Mouse (Mus musculus) heart, postnatal 0 days (tissue): ENCODE data around the gene Hist1h2ap. TPM values are rescaled to one million over a fixed set of nuclear protein-coding genes. Genes with fewer than 3 reads are reported as not detected.
"Not testable (repeated sequence)": the region's sequence is repeated elsewhere in the genome, so short reads cannot be mapped to it uniquely, and the experiment has no call there.

Experiments used
- ATAC-seq: fragments of 200-750 bp; cut with Nextera tagmentation; 2 replicates; pipeline ENCODE4 v1.8.0; 2017; ENCODE audit warnings: low read depth, moderate number of reproducible peaks, moderate library complexity; ENCODE audit not compliant: insufficient read depth
- DNase-seq: peaks from one replicate; pipeline ENCODE4 v3.0.0-alpha.2; 2016; ENCODE audit warnings: low spot score
- H3K27ac ChIP-seq: fragments of 300-500 bp; sonication (generic); 2 replicates; pipeline ENCODE4 v1.5.1; 2014; ENCODE audit warnings: low read depth, mild to moderate bottlenecking
- H3K27me3 ChIP-seq: fragments of 300-500 bp; sonication (generic); 2 replicates; pipeline ENCODE4 v1.6.1; 2014; ENCODE audit warnings: low read length, mixed read lengths; ENCODE audit not compliant: control insufficient read depth, insufficient read depth
- H3K36me3 ChIP-seq: fragments of 300-500 bp; sonication (generic); replicated peaks from 2 replicates; pipeline ENCODE4 v1.6.1; 2014; ENCODE audit warnings: low read length, mixed read lengths; ENCODE audit not compliant: control insufficient read depth, insufficient read depth
- H3K4me1 ChIP-seq: fragments of 300-500 bp; sonication (generic); 2 replicates; pipeline ENCODE4 v1.6.1; 2014; ENCODE audit warnings: antibody characterized with exemption; ENCODE audit not compliant: control insufficient read depth, insufficient read depth
- H3K4me2 ChIP-seq: fragments of 300-500 bp; sonication (generic); 2 replicates; pipeline ENCODE4 v1.6.1; 2014; ENCODE audit warnings: low read depth, mild to moderate bottlenecking, low read length, moderate library complexity
- H3K4me3 ChIP-seq: fragments of 300-500 bp; sonication (generic); 2 replicates; pipeline ENCODE4 v1.5.1; 2014; ENCODE audit warnings: low read depth, low read length
- H3K9ac ChIP-seq: fragments of 300-500 bp; sonication (generic); replicated peaks from 2 replicates; pipeline ENCODE4 v1.6.1; 2014; ENCODE audit warnings: low read depth, low read length, mixed read lengths
- H3K9me3 ChIP-seq: fragments of 300-500 bp; sonication (generic); replicated peaks from 2 replicates; pipeline ENCODE4 v1.6.1; 2016; ENCODE audit warnings: low read length; ENCODE audit not compliant: control insufficient read depth
- CTCF ChIP-seq: IDR thresholded peaks from 2 replicates; pipeline ENCODE4 v1.5.1; 2016; ENCODE audit warnings: antibody characterized with exemption, control low read depth, low read depth
- EP300 ChIP-seq: IDR thresholded peaks from 2 replicates; pipeline ENCODE4 v1.6.1; 2016; ENCODE audit warnings: antibody characterized with exemption, low read depth
- WGBS: fragments of 180-500 bp; shearing (Covaris S2); extraction: QIAGEN DNeasy Blood & Tissue Kit; methylation state at CpG from one replicate; pipeline ENCODE4 v1.1.7; 2014; 5-methylcytosine and 5-hydroxymethylcytosine counted together
- polyA plus RNA-seq: library from polyadenylated mRNA; unstranded; fragments of >200 nt; fragmentation: Nextera tagmentation; extraction: Ambion mirVana; gene quantifications from 2 replicates; pipeline ENCODE4 v1.2.1, GENCODE M21; 2015
- total RNA-seq: library from RNA; depleted of rRNA; stranded (reverse); fragments of >200 nt; gene quantifications from 2 replicates; pipeline ENCODE4 v1.2.3, GENCODE M21; 2014; ENCODE audit warnings: low replicate concordance

Gene Hist1h2ap
- total and polyA plus RNA-seq, 2 experiments from 2014 or later, result 664 to 1,927 TPM

- Histone ChIP-seq H3K4me2 (no peak overlapping the region), H3K9me3 (no peaks in the 10 kb centered on the region), H3K9ac (no peak overlapping the region), H3K4me3 (no peak overlapping the region), H3K36me3 (no peaks in the 10 kb centered on the region), H3K27me3 (no peaks in the 10 kb centered on the region), H3K27ac (no peak overlapping the region), H3K4me1 (no peaks in the 10 kb centered on the region)
- ATAC-seq (no peak), DNase-seq (no peak)
- no peak for TF ChIP-seq EP300
- no peak for TF ChIP-seq CTCF
- WGBS, result 22% methylated on average over 5 of the region's 5 CpGs
Observed at GRCm38 (mm10) chr13:21861608-21862007, 28.3 kb upstream of the Hist1h2ap start.

GRCm38 (mm10) chr13:21855698-21856162 lies 22.4 kb upstream of the Hist1h2ap start:
- whole genome bisulfite sequencing, result 9% methylated on average over 15 of the region's 15 CpGs
- Histone ChIP-seq H3K4me1 (0 out of 2 replicates have a peak, but pooled peaks cover 18% of the 10 kb centered on the region), H3K9me3 (no peaks in the 10 kb centered on the region), H3K27ac (no peak overlapping the region), H3K4me2 (peak overlapping the region; percentile 47), H3K27me3 (no peaks in the 10 kb centered on the region), H3K9ac (no peak overlapping the region), H3K36me3 (no peaks in the 10 kb centered on the region), H3K4me3 (peak overlapping the region; percentile 27)
- ATAC-seq (no peak), DNase-seq (peak; percentile 11)
- TF ChIP-seq EP300, result no peak

DNA sequence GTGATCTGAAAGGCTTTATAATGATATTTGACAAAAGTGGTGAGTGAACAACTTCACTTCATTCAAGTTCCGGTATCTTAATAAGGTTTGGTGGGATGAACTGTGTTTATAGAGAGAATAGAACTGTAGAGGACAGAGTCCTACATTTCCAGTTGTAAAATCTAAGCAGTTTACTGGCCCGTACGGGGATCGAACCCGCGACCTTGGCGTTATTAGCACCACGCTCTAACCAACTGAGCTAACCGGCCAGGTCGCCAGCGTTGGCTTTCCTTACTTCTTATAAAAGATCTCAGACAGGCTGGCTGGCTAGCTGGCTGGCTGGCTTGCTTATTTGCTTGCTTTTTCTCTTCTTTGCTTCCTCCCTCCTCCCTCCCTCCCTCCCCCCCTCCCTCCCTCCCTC lies 21.8 kb upstream of the Hist1h2ap start:
- DNase-seq, result no peak
- H3K27me3 ChIP-seq, result no peaks in the 10 kb centered on the region
- 0 out of 2 replicates have a peak, but pooled peaks cover 20% of the 10 kb centered on the region for H3K4me1 ChIP-seq
- WGBS, result 9% methylated on average over 11 of the region's 11 CpGs
- TF ChIP-seq CTCF (no peak), EP300 (no peak)
- peak overlapping the region; percentile 27 for H3K4me3 ChIP-seq
- H3K36me3 ChIP-seq, result no peaks in the 10 kb centered on the region
- no peak overlapping the region for H3K27ac ChIP-seq
- no peaks in the 10 kb centered on the region for H3K9me3 ChIP-seq
- ATAC-seq, result no peak
- H3K4me2 ChIP-seq, result peak overlapping the region; percentile 47
- no peak overlapping the region for H3K9ac ChIP-seq

- ATAC-seq, result peak; percentile 92
- Histone ChIP-seq H3K4me1 (0 out of 2 replicates have a peak, but pooled peaks cover 20% of the 10 kb centered on the region), H3K4me3 (no peak overlapping the region), H3K9me3 (no peaks in the 10 kb centered on the region), H3K27me3 (no peaks in the 10 kb centered on the region), H3K4me2 (no peak overlapping the region), H3K9ac (no peak overlapping the region), H3K36me3 (no peaks in the 10 kb centered on the region), H3K27ac (peak overlapping the region; percentile 80)
- TF ChIP-seq EP300 (peak; percentile 63; the same call in 1 of the 2 replicates), CTCF (no peak)
- DNase-seq, result peak; percentile 87
- WGBS, result 31% methylated on average over 3 of the region's 3 CpGs
Observed at GRCm38 (mm10) chr13:21852215-21852945, 19.1 kb upstream of the Hist1h2ap start.

- H3K27me3 ChIP-seq, H3K9ac ChIP-seq, H3K36me3 ChIP-seq, H3K9me3 ChIP-seq, H3K4me2 ChIP-seq, H3K27ac ChIP-seq, H3K4me3 ChIP-seq, DNase-seq, ATAC-seq: not testable (repeated sequence)
- 38% methylated on average over 1 of the region's 1 CpGs for WGBS
- 0 out of 2 replicates have a peak, but pooled peaks cover 20% of the 10 kb centered on the region for H3K4me1 ChIP-seq
Observed at GRCm38 (mm10) chr13:21850696-21851095, 17.4 kb upstream of the Hist1h2ap start.

- TF ChIP-seq EP300, result no peak
- no peak for TF ChIP-seq CTCF
- Histone ChIP-seq H3K9ac (no peak overlapping the region), H3K27ac (no peak overlapping the region), H3K4me1 (0 out of 2 replicates have a peak, but pooled peaks cover 20% of the 10 kb centered on the region), H3K9me3 (no peaks in the 10 kb centered on the region), H3K4me3 (no peak overlapping the region), H3K27me3 (no peaks in the 10 kb centered on the region), H3K36me3 (no peaks in the 10 kb centered on the region), H3K4me2 (no peak overlapping the region)
- WGBS, result 44% methylated on average over 8 of the region's 8 CpGs
- ATAC-seq (no peak), DNase-seq (no peak)
Observed at GRCm38 (mm10) chr13:21847883-21848282, 14.6 kb upstream of the Hist1h2ap start.

GRCm38 (mm10) chr13:21846356-21846755 lies 13.0 kb upstream of the Hist1h2ap start:
- not testable (repeated sequence) for H3K36me3 ChIP-seq, H3K27ac ChIP-seq, H3K9ac ChIP-seq, H3K9me3 ChIP-seq, H3K27me3 ChIP-seq, H3K4me3 ChIP-seq, H3K4me1 ChIP-seq, ATAC-seq, H3K4me2 ChIP-seq, DNase-seq

GRCm38 (mm10) chr13:21840508-21840907 lies 7.2 kb upstream of the Hist1h2ap start:
- H3K4me2 ChIP-seq, H3K4me1 ChIP-seq, H3K27ac ChIP-seq, H3K36me3 ChIP-seq, DNase-seq, H3K9me3 ChIP-seq, H3K4me3 ChIP-seq, H3K27me3 ChIP-seq, H3K9ac ChIP-seq: not testable (repeated sequence)
- WGBS, result no CpG with 5 or more reads among the region's 4 CpGs
- peak; percentile 83 for ATAC-seq
